Mouse (Mus musculus) E14TG2a.4 (cell line): ENCODE measurements around the gene Mfsd4b3.

ENCODE experiments used
- CTCF ChIP-seq: conservative IDR thresholded peaks from 2 replicates; pipeline ENCODE4 v1.5.1; 2014; ENCODE audit warnings: low read length
- NANOG ChIP-seq: IDR thresholded peaks from 2 replicates; pipeline ENCODE4 v1.6.1; 2014; ENCODE audit warnings: borderline replicate concordance, low read length, mixed read lengths

GRCm38 (mm10) chr10:39974982-39975381, 15.0 kb upstream of the Mfsd4b3 start:
- no peak for TF ChIP-seq CTCF
- no peak for TF ChIP-seq NANOG
